Mouse (Mus musculus) embryonic facial prominence, embryonic 10.5 days (tissue): ENCODE measurements around the gene Phka2. TPM values are rescaled to one million over a fixed set of nuclear protein-coding genes. Genes with fewer than 3 reads are reported as not detected.

Experiments used
- DNase-seq: peaks from one replicate; pipeline ENCODE4 v3.0.0-alpha.2; 2017; ENCODE audit warnings: low spot score
- H3K27ac ChIP-seq: fragments of 300-500 bp; sonication (generic); replicated peaks from 2 replicates; pipeline ENCODE4 v1.5.1; 2016; ENCODE audit warnings: mild to moderate bottlenecking
- H3K27me3 ChIP-seq: fragments of 300-500 bp; sonication (generic); replicated peaks from 2 replicates; pipeline ENCODE4 v1.6.1; 2016; ENCODE audit warnings: low read depth, mild to moderate bottlenecking; ENCODE audit not compliant: poor library complexity, severe bottlenecking
- H3K36me3 ChIP-seq: fragments of 300-500 bp; sonication (generic); replicated peaks from 2 replicates; pipeline ENCODE4 v1.6.1; 2016; ENCODE audit warnings: mild to moderate bottlenecking, moderate library complexity
- H3K4me1 ChIP-seq: fragments of 300-500 bp; sonication (generic); 2 replicates; pipeline ENCODE4 v1.6.1; 2016
- H3K4me3 ChIP-seq: fragments of 300-500 bp; sonication (generic); 2 replicates; pipeline ENCODE4 v1.5.1; 2016; ENCODE audit warnings: mild to moderate bottlenecking, moderate library complexity
- H3K9me3 ChIP-seq: fragments of 300-500 bp; sonication (generic); 2 replicates; pipeline ENCODE4 v1.6.1; 2016; ENCODE audit warnings: mild to moderate bottlenecking
- WGBS: fragments of 180-500 bp; shearing (Covaris S2); methylation state at CpG from one replicate; pipeline ENCODE4 v1.1.7; 2016; 5-methylcytosine and 5-hydroxymethylcytosine counted together
- polyA plus RNA-seq: library from polyadenylated mRNA; unstranded; fragments of >200 nt; fragmentation: Nextera tagmentation; extraction: Ambion mirVana; gene quantifications from 2 replicates; pipeline ENCODE4 v1.2.1, GENCODE M21; 2016

Phka2 gene
- polyA plus RNA-seq, 1 experiment from 2014 or later: 15.8 TPM

DNA sequence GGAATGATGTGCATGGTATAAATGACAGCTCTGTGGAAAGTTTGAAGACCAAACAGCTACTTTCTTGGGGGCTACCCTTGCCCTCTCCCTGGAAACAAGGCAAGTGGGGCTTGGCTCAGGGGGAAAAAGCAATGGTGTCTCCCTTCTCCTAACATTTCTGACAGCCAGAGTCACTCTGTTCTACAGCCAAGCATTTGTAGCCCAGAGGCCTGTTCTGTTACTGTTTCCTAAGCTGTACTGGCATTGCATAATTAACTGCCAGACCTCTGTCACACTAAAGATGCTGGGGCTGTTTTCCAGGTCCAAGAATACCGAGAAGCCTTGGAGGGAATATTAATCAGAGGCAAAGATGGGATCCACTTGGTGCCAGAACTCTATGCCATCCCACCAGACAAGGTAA is 46.9 kb downstream of the Phka2 start:
- 73% methylated on average over 1 of the region's 1 CpGs for WGBS
- H3K36me3 ChIP-seq: peaks cover 13% of the 10 kb centered on the region; the same call in 1 of the 2 replicates
- H3K27ac ChIP-seq: no peak overlapping the region
- no peaks in the 10 kb centered on the region for H3K9me3 ChIP-seq
- no peaks in the 10 kb centered on the region for H3K4me1 ChIP-seq
- no peak overlapping the region for H3K4me3 ChIP-seq
- DNase-seq: no peak
- peaks cover 80% of the 10 kb centered on the region for H3K27me3 ChIP-seq

GRCm38 (mm10) chrX:160552066-160552465 is 50.1 kb downstream of the Phka2 start:
- Histone ChIP-seq H3K9me3 (no peaks in the 10 kb centered on the region), H3K4me1 (no peaks in the 10 kb centered on the region), H3K27me3 (peaks cover 88% of the 10 kb centered on the region), H3K4me3 (no peak overlapping the region), H3K27ac (no peak overlapping the region), H3K36me3 (peaks cover 6% of the 10 kb centered on the region; the same call in 1 of the 2 replicates)
- 69% methylated on average over 4 of the region's 4 CpGs for WGBS
- DNase-seq: no peak

DNA sequence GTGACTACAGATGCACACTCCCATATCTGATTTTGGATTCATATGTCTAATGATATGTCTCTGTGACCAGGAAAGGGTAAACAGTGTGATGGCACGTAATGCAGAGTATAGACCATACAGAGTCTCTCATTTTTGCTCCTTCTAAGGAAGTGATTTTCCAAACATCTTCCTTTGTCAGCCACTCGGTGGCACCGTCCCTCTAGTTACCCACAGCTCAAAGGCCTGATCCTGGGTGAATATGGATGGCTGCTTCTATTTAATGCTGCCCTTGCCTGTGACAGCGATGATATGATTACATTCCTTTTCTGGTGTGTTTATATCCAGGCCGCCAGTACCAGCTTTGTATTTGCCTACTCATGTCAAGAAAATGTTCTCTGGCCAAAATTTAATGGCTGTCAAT is 81.6 kb downstream of the Phka2 start:
- DNase-seq: no peak
- peaks cover 7% of the 10 kb centered on the region for H3K36me3 ChIP-seq
- no peak overlapping the region for H3K27ac ChIP-seq
- no peaks in the 10 kb centered on the region for H3K4me1 ChIP-seq
- H3K9me3 ChIP-seq: no peaks in the 10 kb centered on the region
- WGBS: 84% methylated on average over 5 of the region's 5 CpGs
- no peak overlapping the region for H3K4me3 ChIP-seq
- H3K27me3 ChIP-seq: peaks cover 92% of the 10 kb centered on the region

DNA sequence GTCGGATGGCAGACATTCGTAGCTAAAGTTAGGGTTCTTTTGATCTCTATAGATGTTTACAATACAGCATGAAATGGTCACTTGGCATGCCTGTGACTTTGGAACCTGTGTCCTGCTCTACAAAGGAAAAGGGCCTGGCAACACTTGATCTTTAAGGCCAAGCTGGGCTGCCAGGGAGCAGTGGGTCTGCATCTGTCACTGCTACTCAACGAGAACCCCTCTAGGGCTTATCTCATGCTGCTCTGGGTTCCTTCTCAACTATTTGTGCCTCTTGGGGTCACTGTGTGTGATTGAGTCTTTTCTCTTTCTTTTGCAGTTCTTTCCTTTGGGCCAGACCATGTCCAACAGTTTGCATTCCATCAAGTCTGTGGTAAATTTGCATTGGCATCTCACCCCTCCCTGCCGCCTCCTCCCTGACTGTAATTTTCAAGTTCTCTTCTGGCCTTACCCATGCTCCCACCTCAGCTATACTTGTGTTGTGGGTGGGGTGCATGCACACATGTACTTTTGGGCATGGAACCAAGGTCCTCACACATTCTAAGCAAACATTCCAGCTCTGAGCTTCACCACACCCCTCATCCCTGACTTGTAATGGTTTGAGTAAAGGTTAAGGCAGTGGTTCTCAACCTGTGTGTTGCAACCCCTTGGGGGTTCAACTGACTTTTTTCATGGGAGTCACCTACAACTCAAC is 82.3 kb downstream of the Phka2 start:
- no peaks in the 10 kb centered on the region for H3K4me1 ChIP-seq
- no peaks in the 10 kb centered on the region for H3K9me3 ChIP-seq
- H3K27me3 ChIP-seq: peaks cover 90% of the 10 kb centered on the region
- no peak overlapping the region for H3K4me3 ChIP-seq
- DNase-seq: no peak
- no peak overlapping the region for H3K27ac ChIP-seq
- WGBS: 92% methylated on average over 4 of the region's 4 CpGs
- peaks cover 6% of the 10 kb centered on the region; the same call in 1 of the 2 replicates for H3K36me3 ChIP-seq

DNA sequence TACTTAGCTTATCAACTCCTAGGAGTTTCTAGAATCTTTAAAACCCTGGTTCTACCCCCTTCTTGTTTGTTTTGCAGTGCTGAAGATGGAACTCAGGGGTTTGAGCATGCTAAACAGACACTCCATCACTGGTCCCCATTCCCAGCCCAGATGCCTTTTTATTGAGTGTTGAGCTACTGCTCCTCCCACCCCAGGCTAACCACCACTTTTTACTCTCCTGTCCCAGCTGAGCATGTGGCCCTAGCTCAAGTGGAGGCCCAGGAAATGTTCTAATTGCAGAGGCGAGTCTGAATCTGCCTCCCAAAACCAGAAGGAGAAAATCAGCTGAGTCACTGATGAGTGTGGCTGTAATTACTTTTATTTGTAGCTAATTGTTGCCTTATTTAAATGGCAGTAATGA is 83.1 kb downstream of the Phka2 start:
- DNase-seq: no peak
- Histone ChIP-seq H3K4me1 (no peaks in the 10 kb centered on the region), H3K4me3 (no peak overlapping the region), H3K36me3 (peaks cover 6% of the 10 kb centered on the region; the same call in 1 of the 2 replicates), H3K9me3 (no peaks in the 10 kb centered on the region), H3K27ac (no peak overlapping the region), H3K27me3 (peaks cover 86% of the 10 kb centered on the region)
- WGBS: 82% methylated on average over 1 of the region's 1 CpGs

DNA sequence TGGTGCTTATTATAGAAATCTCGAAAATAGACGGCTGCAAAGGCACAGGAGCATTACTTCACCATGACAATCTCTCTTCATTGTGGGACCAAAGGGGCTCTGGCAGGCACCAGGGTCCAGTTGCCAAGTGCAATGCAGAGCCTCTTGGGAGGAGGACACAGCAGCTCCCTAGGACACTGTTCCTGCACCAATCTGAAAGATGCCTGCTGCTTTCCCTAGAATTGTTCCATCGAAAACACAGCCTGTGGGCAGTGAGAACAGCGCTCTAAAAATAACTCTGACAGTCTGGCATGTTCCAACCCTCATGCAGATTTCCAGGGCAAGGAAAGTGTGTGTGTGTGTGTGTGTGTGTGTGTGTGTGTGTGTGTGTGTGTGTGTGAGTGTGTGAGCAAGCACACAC is 86.6 kb downstream of the Phka2 start:
- no peaks in the 10 kb centered on the region for H3K9me3 ChIP-seq
- H3K36me3 ChIP-seq: peaks cover 6% of the 10 kb centered on the region; the same call in 1 of the 2 replicates
- DNase-seq: no peak
- 94% methylated on average over 4 of the region's 4 CpGs for WGBS
- H3K27me3 ChIP-seq: peaks cover 89% of the 10 kb centered on the region
- H3K4me3 ChIP-seq: no peak overlapping the region
- no peak overlapping the region for H3K27ac ChIP-seq
- H3K4me1 ChIP-seq: no peaks in the 10 kb centered on the region

GRCm38 (mm10) chrX:160590147-160590546 is 88.2 kb downstream of the Phka2 start:
- 95% methylated on average over 7 of the region's 7 CpGs for WGBS
- H3K4me3 ChIP-seq: no peak overlapping the region
- H3K27me3 ChIP-seq: peaks cover 73% of the 10 kb centered on the region

GRCm38 (mm10) chrX:160592933-160593332 is 91.0 kb downstream of the Phka2 start:
- no peak for DNase-seq
- Histone ChIP-seq H3K4me3 (no peak overlapping the region), H3K27me3 (peaks cover 65% of the 10 kb centered on the region), H3K4me1 (no peaks in the 10 kb centered on the region), H3K36me3 (no peaks in the 10 kb centered on the region), H3K9me3 (no peaks in the 10 kb centered on the region), H3K27ac (no peak overlapping the region)
- 91% methylated on average over 6 of the region's 6 CpGs for WGBS

More at GRCm38 (mm10) chrX:160590147-160590546, 88.2 kb downstream of the Phka2 start:
- Histone ChIP-seq H3K36me3 (peaks cover 6% of the 10 kb centered on the region; the same call in 1 of the 2 replicates), H3K9me3 (no peaks in the 10 kb centered on the region), H3K27ac (no peak overlapping the region), H3K4me1 (no peaks in the 10 kb centered on the region)
- no peak for DNase-seq

DNA sequence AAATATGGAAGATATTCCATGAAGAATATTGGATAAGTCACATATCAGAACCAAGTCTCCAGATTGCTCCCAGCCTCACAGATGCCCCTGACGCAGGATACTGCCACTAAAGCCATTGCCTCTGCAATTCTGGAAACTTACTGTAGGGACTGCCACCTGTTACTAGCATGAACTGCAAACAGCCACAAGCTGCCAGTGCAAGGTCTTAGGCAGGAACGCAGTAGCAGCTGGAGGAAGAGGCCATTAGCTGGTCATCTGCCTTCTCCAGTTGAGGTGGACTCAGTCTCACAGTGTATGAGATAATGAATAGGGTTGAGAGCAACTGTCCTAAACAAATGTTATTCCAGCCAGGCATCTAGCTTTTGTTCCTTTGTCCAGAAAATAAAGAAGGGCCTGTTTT is 96.1 kb downstream of the Phka2 start:
- Histone ChIP-seq H3K4me3 (no peak overlapping the region), H3K4me1 (peaks cover 12% of the 10 kb centered on the region), H3K27ac (no peak overlapping the region), H3K36me3 (no peaks in the 10 kb centered on the region), H3K27me3 (peaks cover 73% of the 10 kb centered on the region), H3K9me3 (no peaks in the 10 kb centered on the region)
- 78% methylated on average over 2 of the region's 2 CpGs for WGBS
- DNase-seq: no peak

GRCm38 (mm10) chrX:160598562-160599458 is 96.8 kb downstream of the Phka2 start:
- Histone ChIP-seq H3K9me3 (no peaks in the 10 kb centered on the region), H3K27me3 (peaks cover 78% of the 10 kb centered on the region), H3K36me3 (no peaks in the 10 kb centered on the region), H3K27ac (peak overlapping the region; percentile 51), H3K4me3 (no peak overlapping the region), H3K4me1 (peaks cover 13% of the 10 kb centered on the region)
- DNase-seq: peak; percentile 37
- 62% methylated on average over 3 of the region's 3 CpGs for WGBS

DNA sequence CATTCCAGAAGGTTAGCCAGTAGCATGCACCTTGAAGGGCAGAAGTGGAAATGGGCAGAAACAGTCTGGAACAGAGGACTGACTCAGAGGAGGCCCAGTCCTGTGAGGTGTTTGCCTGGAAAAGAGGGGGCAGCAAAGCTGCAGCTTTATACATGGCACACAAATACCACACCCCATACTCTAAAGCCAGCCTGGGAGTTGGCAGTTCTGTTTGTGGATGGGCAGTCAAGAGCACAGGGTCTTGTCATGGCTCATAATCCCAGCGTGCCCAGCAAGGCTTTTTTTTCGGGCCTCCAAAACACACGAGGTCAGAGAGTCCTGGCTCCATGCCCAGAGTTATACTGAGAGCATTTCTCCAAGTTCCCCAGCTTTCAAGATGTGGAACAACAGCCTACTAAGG is 99.1 kb downstream of the Phka2 start:
- H3K9me3 ChIP-seq: no peaks in the 10 kb centered on the region
- 71% methylated on average over 3 of the region's 3 CpGs for WGBS

GRCm38 (mm10) chrX:160602770-160603169 is 100.8 kb downstream of the Phka2 start:
- no peak overlapping the region for H3K27ac ChIP-seq
- H3K27me3 ChIP-seq: peaks cover 92% of the 10 kb centered on the region
- WGBS: 85% methylated on average over 1 of the region's 1 CpGs
- no peak for DNase-seq
- H3K36me3 ChIP-seq: no peaks in the 10 kb centered on the region
- peaks cover 19% of the 10 kb centered on the region for H3K4me1 ChIP-seq
- H3K9me3 ChIP-seq: no peaks in the 10 kb centered on the region
- H3K4me3 ChIP-seq: no peak overlapping the region

More for the DNA sequence above, 99.1 kb downstream of the Phka2 start:
- Histone ChIP-seq H3K36me3 (no peaks in the 10 kb centered on the region), H3K27ac (no peak overlapping the region), H3K27me3 (peaks cover 98% of the 10 kb centered on the region), H3K4me1 (peaks cover 19% of the 10 kb centered on the region), H3K4me3 (no peak overlapping the region)
- no peak for DNase-seq
